Mouse (Mus musculus): ENCODE measurements around the gene Smarce1. TPM values are rescaled to one million over a fixed set of nuclear protein-coding genes. Genes with fewer than 3 reads are reported as not detected.

Gene Smarce1
- 111 TPM for polyA plus RNA-seq (2014; fragmentation: Illumina TruSeq; extraction: RNeasy Lipid Tissue Mini Kit (QIAGEN cat#74804); ENCODE audit: low read depth, low replicate concordance)

GRCm38 (mm10) chr11:99230261-99231048 lies at the start of gene Smarce1:
Gene Smarce1 (minus strand): TSS chr11:99231017.

GRCm38 (mm10) chr11:99243820-99244374 lies 13.1 kb upstream of the Smarce1 start, which contains the start of gene Krt222:
Gene Krt222 (minus strand): TSS chr11:99244085.

Other genes with a start within 250 kb of the Smarce1 start
- gene Gjd3, start 248.0 kb downstream of the Smarce1 start, polyA plus RNA-seq (2014; fragmentation: Illumina TruSeq; extraction: RNeasy Lipid Tissue Mini Kit (QIAGEN cat#74804); ENCODE audit: low read depth, low replicate concordance): not detected
- gene Top2a, start 206.8 kb downstream of the Smarce1 start, polyA plus RNA-seq (2014; fragmentation: Illumina TruSeq; extraction: RNeasy Lipid Tissue Mini Kit (QIAGEN cat#74804); ENCODE audit: low read depth, low replicate concordance): 1.1 TPM
- gene Igfbp4, start 189.8 kb downstream of the Smarce1 start, polyA plus RNA-seq (2014; fragmentation: Illumina TruSeq; extraction: RNeasy Lipid Tissue Mini Kit (QIAGEN cat#74804); ENCODE audit: low read depth, low replicate concordance): 113 TPM
- gene Tns4, start 141.7 kb downstream of the Smarce1 start, polyA plus RNA-seq (2014; fragmentation: Illumina TruSeq; extraction: RNeasy Lipid Tissue Mini Kit (QIAGEN cat#74804); ENCODE audit: low read depth, low replicate concordance): not detected
- not detected for gene Ccr7, start 75.9 kb downstream of the Smarce1 start, polyA plus RNA-seq (2014; fragmentation: Illumina TruSeq; extraction: RNeasy Lipid Tissue Mini Kit (QIAGEN cat#74804); ENCODE audit: low read depth, low replicate concordance)
- 5.1 TPM for gene Krt222, start 13.1 kb upstream of the Smarce1 start, polyA plus RNA-seq (2014; fragmentation: Illumina TruSeq; extraction: RNeasy Lipid Tissue Mini Kit (QIAGEN cat#74804); ENCODE audit: low read depth, low replicate concordance)
- not detected for gene Krt24, start 54.2 kb upstream of the Smarce1 start, polyA plus RNA-seq (2014; fragmentation: Illumina TruSeq; extraction: RNeasy Lipid Tissue Mini Kit (QIAGEN cat#74804); ENCODE audit: low read depth, low replicate concordance)
- not detected for gene Krt25, start 91.9 kb upstream of the Smarce1 start, polyA plus RNA-seq (2014; fragmentation: Illumina TruSeq; extraction: RNeasy Lipid Tissue Mini Kit (QIAGEN cat#74804); ENCODE audit: low read depth, low replicate concordance)
- gene Krt26, start 106.9 kb upstream of the Smarce1 start, polyA plus RNA-seq (2014; fragmentation: Illumina TruSeq; extraction: RNeasy Lipid Tissue Mini Kit (QIAGEN cat#74804); ENCODE audit: low read depth, low replicate concordance): not detected
- not detected for gene Krt27, start 120.1 kb upstream of the Smarce1 start, polyA plus RNA-seq (2014; fragmentation: Illumina TruSeq; extraction: RNeasy Lipid Tissue Mini Kit (QIAGEN cat#74804); ENCODE audit: low read depth, low replicate concordance)
- gene Krt28, start 143.9 kb upstream of the Smarce1 start, polyA plus RNA-seq (2014; fragmentation: Illumina TruSeq; extraction: RNeasy Lipid Tissue Mini Kit (QIAGEN cat#74804); ENCODE audit: low read depth, low replicate concordance): not detected
- gene Krt10, start 158.3 kb upstream of the Smarce1 start, polyA plus RNA-seq (2014; fragmentation: Illumina TruSeq; extraction: RNeasy Lipid Tissue Mini Kit (QIAGEN cat#74804); ENCODE audit: low read depth, low replicate concordance): 20.3 TPM
- gene Krt12, start 191.2 kb upstream of the Smarce1 start, polyA plus RNA-seq (2014; fragmentation: Illumina TruSeq; extraction: RNeasy Lipid Tissue Mini Kit (QIAGEN cat#74804); ENCODE audit: low read depth, low replicate concordance): not detected
- gene Krt20, start 207.1 kb upstream of the Smarce1 start, polyA plus RNA-seq (2014; fragmentation: Illumina TruSeq; extraction: RNeasy Lipid Tissue Mini Kit (QIAGEN cat#74804); ENCODE audit: low read depth, low replicate concordance): 0.53 TPM

All from kidney, adult 10 weeks (tissue).